Mouse (Mus musculus): ENCODE measurements around the gene 6030408B16Rik.

The 6030408B16Rik gene

GRCm38 (mm10) chr15:101293025-101293621 is at the start of gene 6030408B16Rik:
6030408B16Rik (plus strand) TSS chr15:101293212.
- DNase-seq (ENCODE audit: low spot score), result no peak

- DNase-seq (ENCODE audit: low spot score), result no peak
Measured at GRCm38 (mm10) chr15:101244012-101244411, 49.0 kb upstream of the 6030408B16Rik start.

GRCm38 (mm10) chr15:101246231-101247154 is 46.5 kb upstream of the 6030408B16Rik start:
- DNase-seq (ENCODE audit: low spot score), result peak; percentile 97

- no peak for DNase-seq (ENCODE audit: low spot score)
Measured at GRCm38 (mm10) chr15:101247155-101247498, 45.9 kb upstream of the 6030408B16Rik start.

- DNase-seq (ENCODE audit: low spot score), result no peak
Measured at GRCm38 (mm10) chr15:101248029-101248710, 44.8 kb upstream of the 6030408B16Rik start.

GRCm38 (mm10) chr15:101250220-101250800 is 42.7 kb upstream of the 6030408B16Rik start:
- no peak for DNase-seq (ENCODE audit: low spot score)

- no peak for DNase-seq (ENCODE audit: low spot score)
Measured at GRCm38 (mm10) chr15:101251930-101252329, 41.1 kb upstream of the 6030408B16Rik start.

GRCm38 (mm10) chr15:101252614-101253013 is 40.4 kb upstream of the 6030408B16Rik start:
- DNase-seq (ENCODE audit: low spot score), result no peak

GRCm38 (mm10) chr15:101253563-101253885 is 39.5 kb upstream of the 6030408B16Rik start:
- DNase-seq (ENCODE audit: low spot score), result no peak

- peak; percentile 72 for DNase-seq (ENCODE audit: low spot score)
Measured at GRCm38 (mm10) chr15:101253886-101254795, 38.9 kb upstream of the 6030408B16Rik start, which contains the start of gene Nr4a1. Nr4a1 (plus strand) TSS chr15:101254269.

GRCm38 (mm10) chr15:101255842-101256462 is 37.1 kb upstream of the 6030408B16Rik start:
- DNase-seq (ENCODE audit: low spot score), result no peak

GRCm38 (mm10) chr15:101256463-101257206 is 36.4 kb upstream of the 6030408B16Rik start:
- no peak for DNase-seq (ENCODE audit: low spot score)

GRCm38 (mm10) chr15:101258420-101258819 is 34.6 kb upstream of the 6030408B16Rik start:
- no peak for DNase-seq (ENCODE audit: low spot score)

- DNase-seq (ENCODE audit: low spot score), result no peak
Measured at GRCm38 (mm10) chr15:101259922-101260321, 33.1 kb upstream of the 6030408B16Rik start.

- no peak for DNase-seq (ENCODE audit: low spot score)
Measured at GRCm38 (mm10) chr15:101260387-101260786, 32.6 kb upstream of the 6030408B16Rik start.

- no peak for DNase-seq (ENCODE audit: low spot score)
Measured at GRCm38 (mm10) chr15:101260874-101261622, 32.0 kb upstream of the 6030408B16Rik start.

- DNase-seq (ENCODE audit: low spot score), result no peak
Measured at GRCm38 (mm10) chr15:101262502-101262901, 30.5 kb upstream of the 6030408B16Rik start.

- DNase-seq (ENCODE audit: low spot score), result peak; percentile 71
Measured at GRCm38 (mm10) chr15:101266132-101266963, 26.7 kb upstream of the 6030408B16Rik start.

Measured in retina, embryonic 14.5 days (tissue).